Mouse (Mus musculus): ENCODE results near the gene Pcmtd2. TPM values are rescaled to one million over a fixed set of nuclear protein-coding genes. Genes with fewer than 3 reads are reported as not detected.
A peak's percentile ranks its signal among the peaks of the same experiment; 100 is the strongest.

Pcmtd2 gene
- total RNA-seq, 2 experiments from 2014 or later: 37.2 to 47.1 TPM

DNA sequence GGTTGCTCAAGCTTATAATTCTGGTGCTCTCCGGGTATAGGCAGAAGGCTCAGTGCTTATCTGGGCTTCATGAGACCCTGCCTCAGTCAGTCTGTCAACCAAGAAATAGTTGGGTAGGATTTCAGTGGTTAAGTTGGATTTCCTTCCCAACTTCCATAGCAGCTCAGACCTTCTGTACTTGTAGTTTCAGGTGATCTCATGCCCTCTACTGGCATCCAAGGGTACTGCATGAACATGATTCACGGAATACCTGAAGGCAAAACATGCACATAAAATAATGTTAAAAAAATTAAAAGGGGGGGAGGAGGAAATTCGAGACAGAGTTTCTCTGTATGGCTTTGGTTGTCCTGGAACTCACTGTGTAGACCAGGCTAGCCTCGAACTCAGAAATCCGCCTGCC is 29.3 kb downstream of the Pcmtd2 start:
- intact Hi-C loops (cut with DNase I): loop anchor here (1.0 to 10.0 kb wide), 2 partner anchors 90 to 182 kb away; partner anchors contain the start of gene Tcea2
- Histone ChIP-seq H3K27ac (no peak overlapping the region), H3K4me3 (no peak overlapping the region)
- TF ChIP-seq CTCF (IDR thresholded peaks at IDR 0.05): peak; percentile 85
- peak; percentile 57 for DNase-seq

- DNase-seq: no peak
- no peak for TF ChIP-seq CTCF (IDR thresholded peaks at IDR 0.05)
- intact Hi-C loops (cut with DNase I): no loop called here
- H3K27ac ChIP-seq: no peak overlapping the region
- no peak overlapping the region for H3K4me3 ChIP-seq
Measured at GRCm38 (mm10) chr2:181871039-181871438, 33.4 kb downstream of the Pcmtd2 start.

DNA sequence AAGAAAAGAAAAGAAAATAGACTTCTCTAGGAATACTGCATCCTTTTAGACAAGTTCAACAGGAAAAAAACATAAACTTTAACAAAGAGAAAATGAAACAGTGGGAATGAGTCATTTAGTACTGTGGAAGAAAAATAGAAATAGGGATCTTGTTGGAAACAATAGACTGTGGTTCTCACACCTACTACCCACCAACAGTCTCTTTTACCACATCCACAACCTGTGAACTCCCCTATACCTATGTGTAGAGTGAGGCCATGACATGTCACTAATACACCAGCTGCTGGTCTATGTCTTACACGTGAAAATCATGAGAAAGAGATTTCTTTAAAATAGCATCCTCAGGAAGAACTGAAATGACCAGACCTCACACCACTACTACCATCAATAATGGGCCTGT is 41.2 kb downstream of the Pcmtd2 start:
- H3K4me3 ChIP-seq: no peak overlapping the region
- DNase-seq: no peak
- TF ChIP-seq CTCF (IDR thresholded peaks at IDR 0.05): no peak
- intact Hi-C loops (cut with DNase I): no loop called here
- no peak overlapping the region for H3K27ac ChIP-seq

GRCm38 (mm10) chr2:181883022-181883749 is 45.5 kb downstream of the Pcmtd2 start:
- DNase-seq: no peak
- no peak overlapping the region for H3K27ac ChIP-seq
- TF ChIP-seq CTCF (IDR thresholded peaks at IDR 0.05): no peak
- intact Hi-C loops (cut with DNase I): no loop called here
- no peak overlapping the region for H3K4me3 ChIP-seq

Other genes starting within 250 kb of the Pcmtd2 start
- gene Prpf6, start 246.0 kb upstream of the Pcmtd2 start, total RNA-seq (2021): 10 to 100 TPM; 31.1 to 36.5 TPM
- 10 to 100 TPM; 17.6 to 20.3 TPM for gene Zfp512b, start 245.1 kb upstream of the Pcmtd2 start, total RNA-seq (2021)
- 1 to 10 TPM; 1.5 to 1.7 TPM for gene Samd10, start 238.6 kb upstream of the Pcmtd2 start, total RNA-seq (2021)
- gene Gm29797, start 180.8 kb upstream of the Pcmtd2 start, total RNA-seq (2021): not detected
- gene Sox18, start 166.2 kb upstream of the Pcmtd2 start, total RNA-seq (2021): 10 to 100 TPM; 10.4 to 15.3 TPM
- gene Tcea2, start 157.5 kb upstream of the Pcmtd2 start, total RNA-seq (2021): 1 to 10 TPM; 6.9 to 7.6 TPM
- gene Rgs19, start 143.9 kb upstream of the Pcmtd2 start, total RNA-seq (2021): 1 to 10 TPM; 2.7 to 2.8 TPM
- not detected for gene Lkaaear1, start 139.4 kb upstream of the Pcmtd2 start, total RNA-seq (2021)
- gene Oprl1, start 122.8 kb upstream of the Pcmtd2 start, total RNA-seq (2021): not detected
- gene Myt1, start 74.5 kb upstream of the Pcmtd2 start, total RNA-seq (2021): not detected
- 10 to 100 TPM in 1 of 2 experiments, 1 to 10 TPM in 1; 9.4 to 10.0 TPM for gene Polr3k, start 26.5 kb downstream of the Pcmtd2 start, total RNA-seq (2021)
- not detected for gene Gm14496, start 153.3 kb downstream of the Pcmtd2 start, total RNA-seq (2021)